Mouse (Mus musculus): ENCODE results near the gene Syt3. TPM values are rescaled to one million over a fixed set of nuclear protein-coding genes. Genes with fewer than 3 reads are reported as not detected.

The Syt3 gene
- polyA plus RNA-seq, 1 experiment from 2014 or later: 0.85 TPM

DNA sequence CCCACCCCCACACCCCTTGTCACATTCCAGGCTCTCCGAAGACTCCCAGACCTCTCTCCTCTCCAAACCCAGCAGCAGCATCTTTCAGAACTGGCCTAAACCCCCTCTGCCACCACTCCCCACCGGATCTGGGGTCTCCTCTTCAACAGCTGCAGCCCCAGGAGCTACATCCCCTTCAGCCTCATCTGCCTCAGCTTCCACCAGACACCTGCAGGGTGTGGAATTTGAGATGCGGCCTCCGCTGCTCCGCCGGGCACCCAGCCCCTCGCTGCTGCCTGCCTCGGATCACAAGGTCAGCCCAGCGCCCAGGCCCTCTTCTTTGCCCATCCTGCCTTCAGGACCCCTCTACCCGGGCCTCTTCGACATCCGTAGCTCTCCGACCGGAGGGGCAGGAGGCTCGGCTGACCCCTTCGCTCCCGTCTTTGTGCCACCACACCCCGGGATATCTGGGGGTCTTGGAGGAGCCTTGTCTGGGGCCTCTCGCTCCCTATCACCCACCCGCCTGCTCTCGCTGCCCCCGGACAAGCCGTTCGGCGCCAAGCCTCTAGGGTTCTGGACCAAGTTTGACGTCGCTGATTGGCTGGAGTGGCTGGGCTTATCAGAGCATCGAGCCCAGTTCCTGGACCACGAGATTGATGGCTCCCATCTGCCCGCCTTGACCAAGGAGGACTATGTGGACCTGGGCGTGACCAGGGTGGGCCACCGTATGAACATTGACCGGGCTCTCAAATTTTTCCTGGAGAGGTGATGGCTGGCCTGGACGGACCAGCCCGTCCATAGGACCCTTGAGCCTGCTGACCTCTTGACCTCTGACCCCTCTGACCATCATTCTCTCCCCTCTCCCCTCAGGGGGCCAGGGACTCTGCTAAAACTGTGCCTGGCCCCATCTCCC lies 27.1 kb upstream of the Syt3 start:
- Histone ChIP-seq H3K4me2 (replicated peaks; ENCODE audit: low read depth, low read length) (peak overlapping the region; percentile 27; the same call in 1 of the 2 replicates), H3K4me3 (ENCODE audit: low read depth, low read length) (no peak overlapping the region), H3K9ac (replicated peaks; ENCODE audit: low read depth) (no peak overlapping the region), H3K4me1 (ENCODE audit: insufficient read depth, low read depth, low read length) (0 out of 2 replicates have a peak, but pooled peaks cover 3% of the 10 kb centered on the region), H3K36me3 (ENCODE audit: insufficient read depth, low read length) (no peaks in the 10 kb centered on the region), H3K9me3 (ENCODE audit: low read length) (no peaks in the 10 kb centered on the region), H3K27me3 (replicated peaks; ENCODE audit: insufficient read depth, low read length) (peaks cover 68% of the 10 kb centered on the region), H3K27ac (ENCODE audit: low read length) (no peak overlapping the region)
- WGBS: 4% methylated on average over 35 of the region's 35 CpGs
- no peak for ATAC-seq
- DNase-seq (ENCODE audit: low spot score): no peak
- TF ChIP-seq CTCF (IDR thresholded peaks at IDR 0.05): no peak
- no peak for TF ChIP-seq EP300 (IDR thresholded peaks at IDR 0.05)

DNA sequence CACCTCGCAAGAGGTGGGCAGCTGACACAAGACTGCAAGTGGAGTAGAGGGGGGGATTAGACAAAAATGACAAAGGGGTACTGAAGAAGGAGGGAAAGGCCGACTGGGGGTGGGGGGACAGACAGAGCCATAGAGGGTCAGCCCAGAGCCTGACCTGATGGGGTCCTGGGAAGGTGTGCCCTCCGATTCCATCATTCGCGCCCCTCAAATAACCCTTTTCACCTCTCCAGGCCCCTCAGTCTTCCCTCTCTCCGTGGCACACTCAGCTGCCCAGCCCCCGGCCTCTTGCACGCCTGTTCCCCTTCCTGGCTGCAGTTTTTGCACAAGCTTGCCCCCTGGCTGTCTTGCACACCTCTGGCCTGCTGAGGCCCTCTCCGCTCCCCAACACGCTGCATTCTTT lies 26.4 kb upstream of the Syt3 start:
- TF ChIP-seq CTCF (IDR thresholded peaks at IDR 0.05) (0 out of 2 replicates have a peak, but pooled peaks have one; percentile 22), EP300 (IDR thresholded peaks at IDR 0.05) (no peak)
- H3K27ac ChIP-seq (ENCODE audit: low read length): no peak overlapping the region
- WGBS: 12% methylated on average over 10 of the region's 10 CpGs
- H3K4me1 ChIP-seq (ENCODE audit: insufficient read depth, low read depth, low read length): 0 out of 2 replicates have a peak, but pooled peaks cover 3% of the 10 kb centered on the region
- peak overlapping the region; percentile 27; the same call in 1 of the 2 replicates for H3K4me2 ChIP-seq (replicated peaks; ENCODE audit: low read depth, low read length)
- no peak for ATAC-seq
- H3K27me3 ChIP-seq (replicated peaks; ENCODE audit: insufficient read depth, low read length): peaks cover 61% of the 10 kb centered on the region
- H3K4me3 ChIP-seq (ENCODE audit: low read depth, low read length): no peak overlapping the region
- no peak for DNase-seq (ENCODE audit: low spot score)
- no peaks in the 10 kb centered on the region for H3K36me3 ChIP-seq (ENCODE audit: insufficient read depth, low read length)
- no peaks in the 10 kb centered on the region for H3K9me3 ChIP-seq (ENCODE audit: low read length)
- H3K9ac ChIP-seq (replicated peaks; ENCODE audit: low read depth): no peak overlapping the region

- H3K4me3 ChIP-seq (ENCODE audit: low read depth, low read length): no peak overlapping the region
- no peak overlapping the region for H3K9ac ChIP-seq (replicated peaks; ENCODE audit: low read depth)
- H3K27me3 ChIP-seq (replicated peaks; ENCODE audit: insufficient read depth, low read length): peaks cover 56% of the 10 kb centered on the region
- H3K27ac ChIP-seq (ENCODE audit: low read length): peak overlapping the region; percentile 62
- WGBS: 8% methylated on average over 5 of the region's 5 CpGs
- peak; percentile 62 for ATAC-seq
- H3K4me1 ChIP-seq (ENCODE audit: insufficient read depth, low read depth, low read length): 0 out of 2 replicates have a peak, but pooled peaks cover 3% of the 10 kb centered on the region
- DNase-seq (ENCODE audit: low spot score): peak; percentile 84
- no peaks in the 10 kb centered on the region for H3K9me3 ChIP-seq (ENCODE audit: low read length)
- TF ChIP-seq EP300 (IDR thresholded peaks at IDR 0.05): no peak
- no peak for TF ChIP-seq CTCF (IDR thresholded peaks at IDR 0.05)
- H3K4me2 ChIP-seq (replicated peaks; ENCODE audit: low read depth, low read length): peak overlapping the region; percentile 27
- no peaks in the 10 kb centered on the region for H3K36me3 ChIP-seq (ENCODE audit: insufficient read depth, low read length)
These were observed 25.9 kb upstream of the Syt3 start for GRCm38 (mm10) chr7:44358012-44358411.

DNA sequence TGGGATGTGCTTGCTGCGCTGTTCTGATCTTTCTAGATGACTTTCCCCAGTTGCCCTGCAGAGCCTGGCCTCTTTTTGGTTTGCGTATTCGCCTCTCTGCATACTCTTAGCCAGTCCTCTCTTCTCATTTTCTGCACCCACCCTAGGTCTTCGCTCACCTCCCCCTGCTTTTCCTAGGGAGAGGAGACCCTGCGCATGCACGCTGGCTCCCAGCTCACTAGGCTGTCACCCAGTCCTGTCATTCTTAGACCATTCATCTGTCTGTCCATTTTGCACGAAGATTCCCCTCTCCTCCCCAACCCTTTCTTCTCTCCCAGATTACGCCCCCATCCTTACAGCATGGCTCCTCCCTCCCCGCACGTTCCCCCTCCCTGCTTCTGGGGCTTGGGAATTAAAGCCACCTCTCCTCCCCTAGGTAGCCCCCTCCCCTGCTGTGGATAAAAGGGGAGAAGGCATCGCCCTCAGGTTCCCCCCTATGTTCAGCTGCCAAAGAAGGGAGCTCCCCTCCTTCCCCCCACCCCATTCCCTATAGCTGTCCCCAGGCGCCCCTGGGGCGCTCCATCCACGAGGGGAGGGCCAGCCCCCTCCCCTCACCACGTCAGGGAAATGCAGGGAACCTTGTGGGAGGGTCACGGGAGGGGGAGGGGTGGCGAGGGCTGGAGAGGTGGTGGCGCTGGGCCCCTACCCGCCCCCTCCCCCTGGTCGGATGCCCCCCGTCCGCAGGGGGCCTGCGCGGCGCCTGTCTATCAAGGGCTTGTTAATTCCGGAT lies 24.8 kb upstream of the Syt3 start:
- ATAC-seq (no peak), DNase-seq (ENCODE audit: low spot score) (peak; percentile 19)
- TF ChIP-seq EP300 (IDR thresholded peaks at IDR 0.05): no peak
- TF ChIP-seq CTCF (IDR thresholded peaks at IDR 0.05): no peak
- Histone ChIP-seq H3K36me3 (ENCODE audit: insufficient read depth, low read length) (no peaks in the 10 kb centered on the region), H3K27ac (ENCODE audit: low read length) (peak overlapping the region; percentile 72), H3K4me3 (ENCODE audit: low read depth, low read length) (peak overlapping the region; percentile 29), H3K9ac (replicated peaks; ENCODE audit: low read depth) (peak overlapping the region; percentile 36; the same call in 1 of the 2 replicates), H3K27me3 (replicated peaks; ENCODE audit: insufficient read depth, low read length) (peaks cover 46% of the 10 kb centered on the region), H3K9me3 (ENCODE audit: low read length) (no peaks in the 10 kb centered on the region), H3K4me2 (replicated peaks; ENCODE audit: low read depth, low read length) (peak overlapping the region; percentile 68), H3K4me1 (ENCODE audit: insufficient read depth, low read depth, low read length) (0 out of 2 replicates have a peak, but pooled peaks cover 3% of the 10 kb centered on the region)
- 8% methylated on average over 14 of the region's 26 CpGs for WGBS

- TF ChIP-seq CTCF (IDR thresholded peaks at IDR 0.05) (no peak; the same call in 1 of the 2 replicates), EP300 (IDR thresholded peaks at IDR 0.05) (no peak)
- ATAC-seq (peak; percentile 82), DNase-seq (ENCODE audit: low spot score) (peak; percentile 96)
- Histone ChIP-seq H3K9me3 (ENCODE audit: low read length) (no peaks in the 10 kb centered on the region), H3K27me3 (replicated peaks; ENCODE audit: insufficient read depth, low read length) (peaks cover 36% of the 10 kb centered on the region), H3K9ac (replicated peaks; ENCODE audit: low read depth) (no peak overlapping the region), H3K4me1 (ENCODE audit: insufficient read depth, low read depth, low read length) (0 out of 2 replicates have a peak, but pooled peaks cover 3% of the 10 kb centered on the region), H3K4me2 (replicated peaks; ENCODE audit: low read depth, low read length) (peak overlapping the region; percentile 68), H3K36me3 (ENCODE audit: insufficient read depth, low read length) (no peaks in the 10 kb centered on the region), H3K4me3 (ENCODE audit: low read depth, low read length) (peak overlapping the region; percentile 29), H3K27ac (ENCODE audit: low read length) (peak overlapping the region; percentile 72)
- 1% methylated on average over 54 of the region's 54 CpGs for WGBS
These were observed 23.8 kb upstream of the Syt3 start for GRCm38 (mm10) chr7:44359908-44360672.

Measured in lung, postnatal 0 days (tissue).